Mouse (Mus musculus): ENCODE measurements at regions not wholly inside any gene's neighbourhood (a gene's known extent, or its start where the extent isn't known, plus 50 kb on each side); places are given as distances from the start of the nearest gene placed in this dataset.
"Not testable (repeated sequence)": the region's sequence is repeated elsewhere in the genome, so short reads cannot be mapped to it uniquely, and the experiment has no call there.

DNA sequence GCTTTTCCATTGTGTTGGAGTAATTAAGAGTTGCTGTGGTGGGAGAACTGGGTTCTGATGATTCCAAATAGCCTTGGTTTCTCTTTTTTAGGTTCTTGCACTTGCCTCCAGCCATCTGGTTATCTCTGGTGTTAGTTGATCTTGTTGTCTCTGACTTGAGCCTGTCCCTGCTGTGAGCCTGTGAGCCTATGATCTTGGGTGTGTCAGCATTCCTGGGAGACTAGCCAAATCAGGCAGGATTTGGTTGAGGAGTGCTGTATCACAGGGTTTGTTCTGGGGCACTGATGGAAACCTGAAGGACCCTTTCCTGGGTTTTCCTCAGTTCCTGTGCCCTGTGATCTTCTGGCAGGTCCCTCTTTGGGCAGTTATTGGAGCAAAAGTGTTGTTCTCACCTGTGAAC, 406.8 kb upstream of the Ppp6c start:
- no peak overlapping the region for H3K4me3 ChIP-seq (replicated peaks)
- no peak overlapping the region for H3K4me2 ChIP-seq (replicated peaks)
- no peaks in the 10 kb centered on the region for H3K4me1 ChIP-seq (replicated peaks)
- H3K36me3 ChIP-seq, result no peaks in the 10 kb centered on the region
- no peak overlapping the region for H3K27ac ChIP-seq
- H3K27me3 ChIP-seq, result no peaks in the 10 kb centered on the region
- H3K9me3 ChIP-seq, result no peaks in the 10 kb centered on the region
- no peak for ATAC-seq
- no peak overlapping the region for H3K9ac ChIP-seq (replicated peaks)

DNA sequence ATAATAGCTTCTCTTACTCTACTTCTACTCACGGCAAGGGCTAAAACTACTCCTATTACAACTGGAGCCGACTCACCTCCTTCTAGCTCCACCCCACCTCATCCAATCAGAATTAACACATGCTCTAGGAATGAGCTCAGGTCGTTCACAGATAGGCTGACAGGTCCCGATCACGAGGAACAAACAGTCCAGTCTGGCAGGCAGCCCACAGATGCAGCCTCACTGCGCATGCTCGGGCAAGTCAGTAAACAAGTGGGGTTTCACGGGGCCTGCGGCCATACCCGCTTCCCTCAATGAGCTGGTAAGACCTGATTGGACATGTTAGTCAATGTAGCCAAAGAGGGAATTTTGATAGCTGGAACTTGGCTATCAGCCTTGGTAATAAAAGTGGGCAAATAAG, 388.0 kb upstream of the Ppp6c start:
- Histone ChIP-seq H3K27ac (no peak overlapping the region), H3K9ac (replicated peaks) (no peak overlapping the region), H3K4me1 (replicated peaks) (no peaks in the 10 kb centered on the region), H3K9me3 (no peaks in the 10 kb centered on the region), H3K36me3 (no peaks in the 10 kb centered on the region), H3K4me2 (replicated peaks) (no peak overlapping the region), H3K4me3 (replicated peaks) (no peak overlapping the region), H3K27me3 (no peaks in the 10 kb centered on the region)
- no peak for ATAC-seq
- 82% methylated on average over 10 of the region's 10 CpGs for WGBS

DNA sequence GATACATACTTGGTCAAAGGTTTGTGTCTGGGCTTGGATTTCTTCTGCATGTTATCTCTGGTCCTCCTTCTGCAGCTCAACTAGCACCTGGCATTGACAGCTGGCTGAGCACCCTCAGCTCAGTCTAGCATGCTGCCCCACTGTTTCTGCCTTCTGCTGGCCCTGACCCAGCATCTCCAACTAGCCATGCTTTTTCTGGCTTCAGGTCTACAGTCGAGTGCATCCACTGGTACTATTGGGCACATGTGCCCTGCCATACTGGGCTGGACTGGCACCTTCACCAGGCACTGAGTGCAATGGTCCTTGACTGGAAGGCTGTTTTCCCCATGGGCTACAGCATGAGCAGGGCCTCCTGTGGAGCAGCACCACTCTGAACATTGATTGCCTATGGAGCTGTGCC, 386.6 kb upstream of the Ppp6c start:
- Histone ChIP-seq H3K9me3 (no peaks in the 10 kb centered on the region), H3K4me3 (replicated peaks) (no peak overlapping the region), H3K27ac (no peak overlapping the region), H3K4me1 (replicated peaks) (no peaks in the 10 kb centered on the region), H3K27me3 (no peaks in the 10 kb centered on the region), H3K4me2 (replicated peaks) (no peak overlapping the region), H3K36me3 (no peaks in the 10 kb centered on the region), H3K9ac (replicated peaks) (no peak overlapping the region)
- WGBS, result 95% methylated on average over 1 of the region's 1 CpGs
- ATAC-seq, result no peak

DNA sequence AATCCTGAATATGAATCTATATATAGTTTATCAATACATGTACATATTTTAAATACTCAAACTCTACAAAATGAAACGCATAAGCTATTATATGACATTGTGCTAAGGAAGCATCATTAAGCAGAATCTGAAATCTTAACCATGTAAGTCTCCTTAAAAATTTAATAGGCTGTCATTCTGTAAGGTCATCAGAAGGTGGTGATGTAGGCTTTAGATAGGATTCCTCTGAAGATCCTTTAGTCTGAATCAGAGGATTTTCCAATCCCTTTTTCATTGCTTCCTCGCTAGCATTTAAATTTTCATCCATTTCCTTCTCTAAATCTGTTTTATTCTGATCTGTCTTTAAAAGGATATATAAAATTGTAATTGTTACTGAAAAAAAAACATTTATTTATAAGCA, 386.0 kb upstream of the Ppp6c start:
- no peaks in the 10 kb centered on the region for H3K4me1 ChIP-seq (replicated peaks)
- no peak overlapping the region for H3K27ac ChIP-seq
- H3K36me3 ChIP-seq, result no peaks in the 10 kb centered on the region
- no peak overlapping the region for H3K4me3 ChIP-seq (replicated peaks)
- ATAC-seq, result no peak
- H3K27me3 ChIP-seq, result no peaks in the 10 kb centered on the region
- no peaks in the 10 kb centered on the region for H3K9me3 ChIP-seq
- no peak overlapping the region for H3K4me2 ChIP-seq (replicated peaks)
- H3K9ac ChIP-seq (replicated peaks), result no peak overlapping the region
- WGBS, result 85% methylated on average over 2 of the region's 2 CpGs

DNA sequence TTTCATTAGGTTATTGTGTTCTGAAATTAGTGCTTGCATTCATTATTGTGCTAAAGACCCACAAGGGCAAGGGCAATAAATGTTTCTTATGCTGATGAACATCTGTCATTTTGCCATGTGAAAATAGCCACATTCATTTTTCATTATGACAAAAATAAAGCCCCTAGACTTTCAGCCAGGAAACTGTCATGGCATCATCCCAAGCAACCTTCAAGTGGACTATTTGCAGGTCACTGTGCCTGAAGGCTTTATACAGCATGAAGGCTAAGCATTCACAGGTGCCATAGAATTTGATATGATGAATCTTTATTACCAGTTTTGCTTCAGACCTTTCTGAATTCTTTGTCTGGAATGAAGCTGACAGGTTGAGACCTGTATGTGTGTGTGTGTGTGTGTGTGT, 376.0 kb upstream of the Ppp6c start:
- no peak overlapping the region for H3K9ac ChIP-seq (replicated peaks)
- no peaks in the 10 kb centered on the region for H3K9me3 ChIP-seq
- no peak overlapping the region for H3K4me2 ChIP-seq (replicated peaks)
- H3K4me3 ChIP-seq (replicated peaks), result no peak overlapping the region
- no peak for ATAC-seq
- no peaks in the 10 kb centered on the region for H3K27me3 ChIP-seq
- H3K4me1 ChIP-seq (replicated peaks), result no peaks in the 10 kb centered on the region
- no peaks in the 10 kb centered on the region for H3K36me3 ChIP-seq
- H3K27ac ChIP-seq, result no peak overlapping the region

DNA sequence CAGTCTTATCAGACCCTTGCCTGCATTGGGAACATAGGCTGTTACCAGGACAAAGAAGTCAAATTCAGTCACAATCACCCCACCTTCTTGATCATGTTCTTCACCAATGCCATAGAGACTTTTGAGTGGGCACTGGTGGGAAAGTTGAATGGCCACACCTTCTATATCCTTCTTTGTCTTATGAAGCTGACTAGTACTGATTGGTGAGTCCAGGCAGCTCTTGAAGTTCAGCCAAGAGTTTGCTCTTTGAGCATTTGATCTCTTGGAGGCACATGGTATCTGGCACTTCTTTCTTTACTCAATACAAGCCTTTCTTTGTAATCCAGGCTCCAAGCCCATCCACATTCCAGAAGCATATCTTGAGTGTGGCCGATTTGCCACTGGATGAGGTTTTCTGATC, 331.9 kb upstream of the Ppp6c start:
- Histone ChIP-seq H3K9ac (replicated peaks) (no peak overlapping the region), H3K4me1 (replicated peaks) (no peaks in the 10 kb centered on the region), H3K27me3 (no peaks in the 10 kb centered on the region), H3K36me3 (no peaks in the 10 kb centered on the region), H3K27ac (no peak overlapping the region), H3K9me3 (no peaks in the 10 kb centered on the region), H3K4me2 (replicated peaks) (no peak overlapping the region), H3K4me3 (replicated peaks) (no peak overlapping the region)
- 86% methylated on average over 1 of the region's 1 CpGs for WGBS
- no peak for ATAC-seq

DNA sequence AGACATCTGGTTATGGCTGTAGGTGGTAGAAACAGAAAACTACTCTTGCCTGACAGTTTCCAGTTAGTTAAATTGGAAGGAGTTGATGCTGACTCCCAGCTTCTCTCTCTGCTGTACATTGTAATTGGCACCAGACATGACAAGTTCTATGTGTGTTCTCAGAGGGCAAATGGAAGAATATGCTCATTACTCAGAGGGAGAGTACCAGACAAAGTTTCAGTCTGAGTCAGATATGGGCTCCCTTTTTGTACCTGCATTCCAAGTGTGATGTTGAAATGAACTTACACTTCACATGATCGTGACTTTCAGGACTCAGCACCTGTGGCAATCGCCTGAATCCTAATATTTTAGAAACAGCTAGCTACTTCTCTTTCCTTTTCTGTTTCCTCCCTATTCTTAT, 281.7 kb upstream of the Ppp6c start:
- 95% methylated on average over 2 of the region's 2 CpGs for WGBS
- ATAC-seq, result no peak
- Histone ChIP-seq H3K36me3 (no peaks in the 10 kb centered on the region), H3K4me3 (replicated peaks) (no peak overlapping the region), H3K9ac (replicated peaks) (no peak overlapping the region), H3K4me1 (replicated peaks) (no peaks in the 10 kb centered on the region), H3K9me3 (no peaks in the 10 kb centered on the region), H3K27me3 (no peaks in the 10 kb centered on the region), H3K27ac (no peak overlapping the region), H3K4me2 (replicated peaks) (no peak overlapping the region)

DNA sequence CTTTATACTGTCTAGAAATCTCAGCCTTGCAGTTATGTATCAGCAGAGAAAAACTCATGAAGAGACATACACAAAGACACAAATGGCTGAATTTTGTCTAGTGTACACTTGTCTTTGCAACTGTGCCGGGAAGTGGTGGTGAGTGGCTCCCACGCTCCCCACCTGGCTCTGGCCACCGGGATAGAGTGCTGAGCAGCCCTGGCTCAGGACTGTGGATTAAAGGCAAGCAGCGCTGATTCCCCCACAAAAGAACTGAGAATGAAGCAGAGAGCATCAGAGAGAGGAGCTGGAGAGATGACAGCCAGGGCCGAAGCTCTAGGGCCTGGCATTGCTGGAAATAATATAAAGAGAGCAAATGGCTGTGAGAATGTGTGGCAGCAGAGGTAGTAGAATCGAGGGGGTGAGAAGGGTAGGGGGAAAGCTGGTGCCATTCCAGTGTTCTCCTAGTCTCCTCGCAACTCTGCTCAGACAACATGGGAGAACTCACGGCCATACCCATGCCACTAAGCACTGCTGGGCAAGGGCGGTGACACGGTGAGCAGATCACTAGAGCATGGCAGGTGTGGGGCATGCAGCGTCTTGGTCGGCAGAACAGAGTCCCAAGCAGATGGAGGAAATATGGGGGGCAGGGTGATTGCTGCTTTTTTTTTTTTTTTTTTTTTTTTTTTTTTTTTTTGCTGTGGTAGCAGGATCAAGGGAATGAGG, 257.1 kb upstream of the Ppp6c start:
- Histone ChIP-seq H3K9ac (replicated peaks) (no peak overlapping the region; the same call in 1 of the 2 replicates), H3K4me3 (replicated peaks) (peak overlapping the region; percentile 14), H3K4me2 (replicated peaks) (peak overlapping the region; percentile 37), H3K27me3 (no peaks in the 10 kb centered on the region), H3K9me3 (no peaks in the 10 kb centered on the region), H3K4me1 (replicated peaks) (peaks cover 9% of the 10 kb centered on the region), H3K36me3 (no peaks in the 10 kb centered on the region), H3K27ac (0 out of 2 replicates have a peak overlapping the region, but pooled peaks have one; percentile 14)
- peak; percentile 70 for ATAC-seq
- 10% methylated on average over 12 of the region's 12 CpGs for WGBS

DNA sequence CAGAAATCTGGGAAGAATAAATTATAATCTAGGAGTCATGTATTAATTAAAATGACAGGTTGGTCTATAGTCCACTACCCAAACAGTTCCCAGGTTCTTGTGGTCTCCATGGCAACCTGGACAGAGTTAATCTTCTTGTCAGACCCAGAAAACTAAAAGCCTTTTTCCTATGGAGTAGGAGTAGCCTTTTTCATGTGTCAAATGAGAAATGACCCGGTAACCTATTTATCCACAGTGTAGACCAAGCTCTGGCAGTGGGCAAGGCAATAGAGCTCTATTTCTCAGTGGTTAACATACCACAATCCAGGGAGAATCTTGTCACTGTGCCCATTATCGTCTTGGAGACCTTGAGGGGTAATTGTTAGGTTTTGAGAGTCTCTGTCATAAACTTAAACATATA, 256.4 kb upstream of the Ppp6c start:
- WGBS, result 21% methylated on average over 2 of the region's 2 CpGs
- H3K36me3 ChIP-seq, result no peaks in the 10 kb centered on the region
- H3K4me3 ChIP-seq (replicated peaks), result no peak overlapping the region
- H3K9ac ChIP-seq (replicated peaks), result no peak overlapping the region
- H3K4me1 ChIP-seq (replicated peaks), result peaks cover 9% of the 10 kb centered on the region
- H3K9me3 ChIP-seq, result no peaks in the 10 kb centered on the region
- no peaks in the 10 kb centered on the region for H3K27me3 ChIP-seq
- no peak overlapping the region for H3K27ac ChIP-seq
- H3K4me2 ChIP-seq (replicated peaks), result no peak overlapping the region
- peak; percentile 65 for ATAC-seq

DNA sequence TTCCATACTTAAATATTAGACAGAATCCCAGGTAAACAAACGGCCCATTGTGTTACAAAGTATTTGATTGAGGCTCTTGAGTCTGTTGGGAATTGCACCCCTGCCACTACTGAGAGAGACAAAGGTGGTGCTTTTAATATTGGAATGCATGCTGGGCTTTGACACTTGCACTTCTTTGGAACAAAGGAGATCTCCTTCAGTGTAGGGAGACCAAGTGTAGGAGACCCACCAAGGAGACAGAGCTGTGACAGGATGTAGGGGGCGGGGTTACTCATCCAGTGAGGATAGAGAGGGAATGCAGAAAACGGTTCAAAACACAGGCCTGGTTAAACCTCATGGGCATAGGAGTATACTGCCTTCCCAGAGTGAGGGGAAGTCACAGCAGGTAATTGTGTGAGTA, 254.0 kb upstream of the Ppp6c start:
- Histone ChIP-seq H3K27me3 (no peaks in the 10 kb centered on the region), H3K4me1 (replicated peaks) (peaks cover 9% of the 10 kb centered on the region), H3K9me3 (no peaks in the 10 kb centered on the region), H3K36me3 (no peaks in the 10 kb centered on the region), H3K4me3 (replicated peaks) (no peak overlapping the region), H3K9ac (replicated peaks) (no peak overlapping the region), H3K4me2 (replicated peaks) (no peak overlapping the region), H3K27ac (no peak overlapping the region)
- 58% methylated on average over 3 of the region's 3 CpGs for WGBS
- no peak for ATAC-seq

DNA sequence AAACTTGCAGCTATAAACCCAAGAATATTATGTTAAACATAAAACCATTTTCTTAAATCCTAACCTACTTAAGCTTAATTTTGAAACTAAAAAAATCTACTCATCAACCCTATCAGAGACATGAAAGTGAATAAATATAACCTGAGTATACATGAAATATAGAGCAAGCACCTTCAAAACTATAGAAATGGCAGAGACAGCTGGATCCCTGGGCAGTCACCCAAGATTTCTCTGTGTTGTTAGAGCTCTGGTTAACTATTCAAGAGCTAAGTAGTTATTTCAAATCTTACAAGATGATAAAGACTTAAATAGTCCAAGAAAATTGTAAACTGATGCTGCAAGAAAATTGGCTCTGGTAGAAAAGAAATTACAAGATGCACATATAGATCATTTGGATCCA, 246.7 kb upstream of the Ppp6c start:
- not testable (repeated sequence) for ATAC-seq; H3K27ac ChIP-seq; H3K4me2 ChIP-seq (replicated peaks)

More for the DNA sequence above, 246.7 kb upstream of the Ppp6c start:
- H3K9ac ChIP-seq (replicated peaks); H3K36me3 ChIP-seq; H3K27me3 ChIP-seq; H3K9me3 ChIP-seq; H3K4me1 ChIP-seq (replicated peaks); H3K4me3 ChIP-seq (replicated peaks): not testable (repeated sequence)
